Mouse (Mus musculus) frontal cortex, postnatal 10 days (tissue): ENCODE measurements around the gene Ros1.

ENCODE experiments used
- DNase-seq, 2 experiments: peaks; one replicate each; pipeline ENCODE4 v3.0.0; 2022; ENCODE audit warnings: low spot score in 2 of 2, mixed read lengths in 1 of 2

Gene Ros1

GRCm38 (mm10) chr10:52194957-52195852 is at the start of gene Ros1:
Gene Ros1, minus strand, starts transcription at chr10:52195244.
- DNase-seq, result no peak

DNA sequence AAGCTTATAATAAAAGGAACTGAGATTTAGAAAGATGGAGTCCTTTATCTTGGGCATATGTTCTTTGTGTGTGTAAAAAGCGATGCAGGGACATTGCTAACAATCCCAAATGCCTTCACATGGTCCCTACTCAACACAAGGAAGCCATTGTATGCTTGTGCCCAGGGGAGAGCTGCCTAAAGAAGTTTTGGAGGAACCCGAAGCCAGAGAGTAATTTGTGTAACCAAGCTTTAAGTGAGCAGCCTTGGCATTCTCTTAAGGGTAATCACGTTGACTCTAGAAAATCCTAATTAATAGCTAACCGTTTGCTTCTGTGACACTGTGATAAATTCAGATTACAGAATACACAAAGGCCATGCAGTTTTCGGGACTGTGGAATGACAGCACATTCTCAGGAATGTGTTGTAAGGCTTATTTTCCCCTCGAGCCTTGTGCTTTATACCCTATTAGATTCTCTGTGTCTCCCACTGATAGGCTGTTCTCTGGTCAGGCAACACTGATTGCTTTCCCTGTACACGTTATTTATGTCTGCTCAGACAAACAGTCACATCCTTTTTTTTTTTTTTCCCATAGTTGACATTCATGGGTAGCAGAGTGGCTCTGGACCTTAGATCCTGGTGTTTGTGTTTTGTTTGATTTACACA is 47.8 kb upstream of the Ros1 start:
- DNase-seq, result no peak

GRCm38 (mm10) chr10:52242015-52242414 is 47.0 kb upstream of the Ros1 start:
- DNase-seq, result no peak

DNA sequence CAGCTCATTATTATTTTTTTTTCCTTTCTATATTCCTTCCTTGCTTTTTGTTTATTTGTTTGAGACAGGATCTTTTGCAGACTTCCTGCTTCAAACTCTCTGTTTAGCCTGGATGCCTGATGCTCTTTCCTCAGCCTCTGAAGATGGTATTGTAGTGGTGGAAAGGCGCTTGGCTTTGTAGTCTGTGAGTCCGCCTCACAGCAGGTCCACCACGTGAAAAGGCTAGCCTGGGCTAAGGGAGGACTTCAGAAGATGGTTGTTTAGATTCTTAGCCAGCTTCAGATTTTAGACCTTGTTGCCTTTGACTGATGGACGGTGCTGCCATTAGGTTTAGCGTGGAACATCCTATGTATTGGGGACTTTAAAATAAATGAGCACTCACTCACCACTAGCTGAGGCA is 40.4 kb upstream of the Ros1 start:
- DNase-seq, result no peak

GRCm38 (mm10) chr10:52234654-52234981 is 39.6 kb upstream of the Ros1 start:
- DNase-seq, result no peak

GRCm38 (mm10) chr10:52233969-52234653 is 39.1 kb upstream of the Ros1 start:
- DNase-seq, result peak; percentile 5 to 32

- peak; percentile 27 to 52 for DNase-seq
These were observed 38.4 kb upstream of the Ros1 start, which contains the start of gene Dcbld1 for GRCm38 (mm10) chr10:52233301-52233968. Gene Dcbld1, plus strand, starts transcription at chr10:52233619.

DNA sequence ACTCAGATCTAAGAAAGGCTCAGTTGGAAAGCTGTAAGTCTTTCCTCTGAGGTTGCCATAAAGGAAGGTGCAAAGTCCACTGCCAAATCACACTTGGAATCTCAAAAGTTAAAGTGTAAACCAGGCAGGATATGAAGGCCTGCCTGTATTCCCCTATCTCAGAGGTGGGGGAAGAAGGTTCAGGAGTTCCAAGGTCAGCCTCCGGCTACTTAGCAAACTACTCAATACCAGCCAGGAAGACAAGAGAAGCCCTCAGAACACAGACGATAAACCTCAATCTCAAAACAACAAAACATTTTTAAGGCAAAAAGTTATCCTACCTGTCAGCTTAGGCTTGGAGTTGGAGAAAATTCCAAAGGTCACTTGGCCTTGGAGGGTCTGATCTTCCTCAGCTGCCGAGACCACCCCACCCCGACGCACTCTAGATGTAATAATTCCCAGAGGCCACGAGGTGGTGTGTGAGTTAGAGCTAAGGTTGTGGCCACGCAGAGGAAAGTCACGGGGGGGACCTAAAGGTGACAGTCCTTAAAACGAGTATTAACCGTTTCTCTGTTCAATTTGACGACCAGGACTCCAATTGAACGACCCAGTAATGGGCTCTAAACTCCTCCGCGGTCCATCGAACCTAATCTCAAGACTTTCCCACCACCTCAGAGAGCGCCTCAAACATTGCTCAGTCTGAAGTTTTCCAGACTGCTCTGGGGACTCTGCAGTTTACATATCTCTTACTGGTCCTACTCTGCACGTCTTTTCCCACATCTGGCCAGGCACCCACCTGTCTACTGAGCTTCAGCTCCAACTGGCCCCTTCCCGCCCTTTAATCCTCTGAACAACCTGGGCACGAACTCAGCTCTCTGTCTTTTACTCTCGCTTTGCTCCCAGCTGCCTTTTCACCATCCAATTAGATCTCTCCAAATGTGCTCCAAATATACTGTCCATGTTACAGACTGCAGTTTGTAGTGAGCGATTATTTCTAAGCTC is 37.4 kb upstream of the Ros1 start:
- DNase-seq, result peak; percentile 8 to 17

DNA sequence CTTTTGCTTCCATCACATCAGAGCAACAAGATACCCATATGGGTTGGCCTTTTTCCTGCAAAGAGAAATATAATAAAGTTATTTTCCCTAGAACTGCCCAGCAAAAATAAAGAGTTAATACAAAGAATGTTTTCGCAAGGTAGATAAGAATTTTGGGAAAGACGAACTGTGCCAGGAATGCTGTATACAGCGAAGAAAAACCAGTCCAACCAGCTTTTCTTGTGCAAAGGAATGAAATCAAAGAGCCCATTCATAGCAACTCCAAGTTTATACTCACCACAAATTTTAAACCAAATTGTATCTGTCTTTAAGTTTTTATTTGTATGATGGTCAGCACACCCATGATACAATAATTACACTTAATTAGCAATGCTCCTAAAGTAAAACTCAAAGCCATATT is 24.6 kb upstream of the Ros1 start:
- DNase-seq, result no peak

GRCm38 (mm10) chr10:52217564-52217934 is 22.5 kb upstream of the Ros1 start:
- peak in 1 of 2 experiments; percentile 18 for DNase-seq

DNA sequence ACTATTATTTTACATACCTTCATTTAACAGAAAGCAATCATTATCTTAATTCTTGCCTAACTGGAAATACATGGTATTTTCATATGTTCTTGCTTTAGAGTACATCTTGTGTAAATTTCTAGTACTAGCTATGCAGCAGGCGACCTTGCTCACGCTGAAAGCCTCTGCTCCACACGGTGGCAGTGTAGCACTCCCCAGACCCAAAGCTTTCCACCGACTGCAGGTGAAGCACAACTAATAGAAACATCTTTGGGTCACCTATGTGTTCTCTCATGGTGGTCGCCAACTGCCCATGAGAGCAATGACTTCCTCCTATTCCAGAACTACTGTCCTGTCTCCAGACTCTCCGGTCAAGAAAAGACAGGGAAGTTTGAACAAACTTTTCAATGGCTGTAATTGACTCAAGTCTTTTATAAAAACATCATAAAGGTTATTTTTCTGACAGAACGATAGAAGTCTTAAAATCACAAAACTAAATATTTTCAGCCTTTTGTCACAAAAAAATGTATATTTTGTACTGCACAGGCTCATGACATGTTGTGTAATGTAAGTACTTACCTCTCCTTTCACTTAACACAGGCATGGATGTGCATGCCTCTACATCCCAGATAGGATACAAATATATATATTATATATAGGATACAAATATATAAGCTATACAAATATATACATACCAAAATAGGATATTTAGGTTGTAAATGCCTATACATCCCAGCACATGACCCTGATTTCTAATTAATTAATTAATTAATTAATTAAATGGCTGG is 21.9 kb upstream of the Ros1 start:
- peak; percentile 7 to 55 for DNase-seq

DNA sequence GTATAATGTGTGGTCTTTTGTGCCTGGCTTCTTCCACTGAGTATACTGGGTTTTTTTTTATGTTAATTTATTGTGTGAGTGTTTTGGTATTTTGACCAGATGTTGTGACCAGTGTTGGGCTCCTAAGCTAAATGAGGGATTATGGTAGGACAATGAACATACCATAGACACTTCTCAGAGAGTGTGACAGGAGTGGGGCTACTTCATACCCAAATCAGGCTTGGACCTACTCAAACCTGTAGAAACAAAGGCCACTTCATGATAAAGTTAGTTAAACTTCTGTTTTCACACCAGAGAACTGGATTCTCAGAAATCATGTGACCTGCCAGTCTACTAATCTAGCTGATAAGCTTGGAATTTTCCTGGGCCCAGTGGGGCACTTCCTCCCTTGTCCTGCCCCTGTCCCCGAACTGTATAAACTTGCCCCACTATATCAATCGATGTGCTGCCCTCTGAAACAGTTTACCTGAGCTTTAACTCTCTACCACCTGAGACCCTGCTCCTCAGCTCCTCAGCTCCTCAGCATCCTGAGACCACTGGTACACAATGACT is 20.3 kb upstream of the Ros1 start:
- no peak for DNase-seq

DNA sequence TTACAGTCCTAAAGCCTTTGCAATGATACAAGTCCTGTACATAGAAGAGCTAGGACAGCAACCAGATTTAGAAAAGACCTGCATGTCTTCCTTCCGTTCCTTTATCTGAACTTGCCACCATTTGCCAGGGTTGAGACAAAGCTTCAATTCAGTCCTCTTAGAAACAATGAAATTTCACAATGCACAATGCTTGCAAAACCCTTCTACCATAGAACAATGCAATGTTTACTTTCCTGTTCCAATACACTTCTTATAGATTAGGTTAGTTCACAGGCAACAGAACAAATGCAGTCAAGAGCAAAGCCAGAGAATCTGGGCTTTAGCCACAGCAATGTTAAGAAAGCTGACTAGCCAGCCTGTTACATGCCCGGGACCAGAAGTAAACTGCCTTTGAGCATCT is 9.0 kb upstream of the Ros1 start:
- DNase-seq, result no peak

GRCm38 (mm10) chr10:52185900-52186299 is 9.1 kb downstream of the Ros1 start:
- no peak for DNase-seq

GRCm38 (mm10) chr10:52182878-52183277 is 12.2 kb downstream of the Ros1 start:
- no peak for DNase-seq

DNA sequence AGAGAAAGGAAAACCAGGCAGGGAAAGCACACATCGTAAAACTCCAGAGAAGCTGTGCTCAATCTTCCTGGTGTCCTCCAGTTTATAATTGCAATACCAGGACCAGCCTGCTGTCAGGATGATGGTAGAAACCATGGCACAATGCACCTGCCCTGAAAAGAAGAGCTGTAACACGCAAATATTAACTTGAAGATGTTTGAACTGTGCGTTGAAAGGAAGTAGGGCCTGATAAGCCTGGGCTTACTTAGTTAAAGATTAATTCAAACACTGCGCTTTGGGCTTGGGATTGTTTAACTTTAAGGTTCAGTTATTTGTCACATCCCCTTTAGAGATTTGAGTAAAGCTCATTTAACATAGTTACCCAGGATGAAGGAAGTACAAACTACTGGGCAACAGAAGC is 20.7 kb downstream of the Ros1 start:
- no peak for DNase-seq

- no peak for DNase-seq
These were observed 24.6 kb downstream of the Ros1 start for GRCm38 (mm10) chr10:52170489-52170888.

DNA sequence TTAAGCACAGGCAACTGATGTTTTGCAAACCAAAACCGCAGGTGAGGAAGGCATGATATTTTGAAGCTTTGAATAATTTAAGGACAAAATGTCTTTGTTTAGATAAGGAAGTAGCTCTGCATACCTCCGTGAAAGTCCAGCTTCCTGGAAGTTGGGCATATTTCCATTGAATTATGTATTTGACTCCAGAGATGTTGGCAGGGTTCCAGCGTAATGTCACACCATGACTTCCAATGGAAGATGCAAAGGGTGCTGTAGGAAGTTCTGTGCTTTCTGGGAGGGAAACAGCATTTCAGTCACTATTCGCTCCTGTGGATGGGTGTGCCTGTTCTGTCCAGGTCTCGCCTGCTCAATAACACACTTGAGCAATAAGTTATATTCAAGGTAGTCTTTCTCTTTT is 25.2 kb downstream of the Ros1 start:
- DNase-seq, result no peak

- DNase-seq, result no peak
These were observed 29.7 kb downstream of the Ros1 start for GRCm38 (mm10) chr10:52165376-52165775.

DNA sequence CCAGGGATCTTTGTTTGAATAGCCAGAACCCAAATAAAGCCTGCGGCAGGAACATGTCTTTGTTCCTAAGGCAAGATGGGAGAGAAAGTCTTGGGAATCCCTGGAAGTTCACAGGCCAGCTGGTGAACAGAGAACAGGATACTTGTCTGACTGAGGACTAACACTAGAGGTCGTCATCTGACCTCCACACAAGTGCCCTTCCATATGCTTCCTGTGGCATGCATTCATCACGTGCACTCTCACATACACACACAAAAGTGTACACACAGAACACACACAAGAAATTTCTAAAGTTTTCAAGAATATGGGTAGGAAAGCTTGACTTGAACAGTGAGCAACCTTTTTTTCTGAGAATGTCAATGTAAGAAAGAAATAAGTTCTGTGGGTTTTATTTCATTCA is 34.4 kb downstream of the Ros1 start:
- DNase-seq, result no peak
